Mouse (Mus musculus): Measurements from ENCODE around the gene Tshb. TPM values are rescaled to one million over a fixed set of nuclear protein-coding genes. Genes with fewer than 3 reads are reported as not detected.

Gene Tshb
- polyA plus RNA-seq, 1 experiment: not detected

- DNase-seq: no peak
- H3K36me3 ChIP-seq (ENCODE audit: control insufficient read depth, insufficient read depth, low read length): no peaks in the 10 kb centered on the region
- WGBS: 82% methylated on average over 3 of the region's 3 CpGs
- no peak overlapping the region for H3K4me3 ChIP-seq (ENCODE audit: insufficient read depth, low read depth, low read length)
- TF ChIP-seq CTCF (conservative IDR thresholded peaks at IDR 0.05; ENCODE audit: insufficient read depth, insufficient read length, low read depth, low read length) (no peak), POLR2A (IDR thresholded peaks at IDR 0.05; ENCODE audit: low read depth, low read length) (no peak)
- H3K27me3 ChIP-seq (replicated peaks; ENCODE audit: control insufficient read depth, insufficient read depth, low read length): no peaks in the 10 kb centered on the region
- no peak overlapping the region for H3K27ac ChIP-seq (ENCODE audit: insufficient read depth, low read depth, low read length)
- no peaks in the 10 kb centered on the region for H3K4me1 ChIP-seq (ENCODE audit: control insufficient read depth, insufficient read depth, low read length)
These were observed 22.3 kb downstream of the Tshb start for GRCm38 (mm10) chr3:102760236-102760635.

GRCm38 (mm10) chr3:102757019-102757418 is 25.5 kb downstream of the Tshb start:
- H3K27me3 ChIP-seq (replicated peaks; ENCODE audit: control insufficient read depth, insufficient read depth, low read length): no peaks in the 10 kb centered on the region
- no peak for DNase-seq
- H3K4me3 ChIP-seq (ENCODE audit: insufficient read depth, low read depth, low read length): no peak overlapping the region
- no peak overlapping the region for H3K27ac ChIP-seq (ENCODE audit: insufficient read depth, low read depth, low read length)
- H3K36me3 ChIP-seq (ENCODE audit: control insufficient read depth, insufficient read depth, low read length): no peaks in the 10 kb centered on the region
- H3K4me1 ChIP-seq (ENCODE audit: control insufficient read depth, insufficient read depth, low read length): no peaks in the 10 kb centered on the region
- TF ChIP-seq CTCF (conservative IDR thresholded peaks at IDR 0.05; ENCODE audit: insufficient read depth, insufficient read length, low read depth, low read length) (no peak), POLR2A (IDR thresholded peaks at IDR 0.05; ENCODE audit: low read depth, low read length) (no peak)
- WGBS: 84% methylated on average over 6 of the region's 6 CpGs

- 30% methylated on average over 1 of the region's 1 CpGs for WGBS
- no peaks in the 10 kb centered on the region for H3K27me3 ChIP-seq (replicated peaks; ENCODE audit: control insufficient read depth, insufficient read depth, low read length)
- H3K36me3 ChIP-seq (ENCODE audit: control insufficient read depth, insufficient read depth, low read length): no peaks in the 10 kb centered on the region
- H3K27ac ChIP-seq (ENCODE audit: insufficient read depth, low read depth, low read length): no peak overlapping the region
- no peaks in the 10 kb centered on the region for H3K4me1 ChIP-seq (ENCODE audit: control insufficient read depth, insufficient read depth, low read length)
- DNase-seq: peak; percentile 8
- H3K4me3 ChIP-seq (ENCODE audit: insufficient read depth, low read depth, low read length): no peak overlapping the region
- TF ChIP-seq POLR2A (IDR thresholded peaks at IDR 0.05; ENCODE audit: low read depth, low read length): no peak
- TF ChIP-seq CTCF (conservative IDR thresholded peaks at IDR 0.05; ENCODE audit: insufficient read depth, insufficient read length, low read depth, low read length): no peak
These were observed 26.7 kb downstream of the Tshb start for GRCm38 (mm10) chr3:102755801-102756200.

GRCm38 (mm10) chr3:102752457-102752856 is 30.1 kb downstream of the Tshb start:
- Histone ChIP-seq H3K27ac (ENCODE audit: insufficient read depth, low read depth, low read length) (no peak overlapping the region), H3K4me1 (ENCODE audit: control insufficient read depth, insufficient read depth, low read length) (no peaks in the 10 kb centered on the region), H3K4me3 (ENCODE audit: insufficient read depth, low read depth, low read length) (no peak overlapping the region), H3K27me3 (replicated peaks; ENCODE audit: control insufficient read depth, insufficient read depth, low read length) (no peaks in the 10 kb centered on the region), H3K36me3 (ENCODE audit: control insufficient read depth, insufficient read depth, low read length) (no peaks in the 10 kb centered on the region)
- TF ChIP-seq CTCF (conservative IDR thresholded peaks at IDR 0.05; ENCODE audit: insufficient read depth, insufficient read length, low read depth, low read length): no peak
- TF ChIP-seq POLR2A (IDR thresholded peaks at IDR 0.05; ENCODE audit: low read depth, low read length): no peak
- WGBS: 72% methylated on average over 5 of the region's 5 CpGs
- DNase-seq: no peak

- H3K4me3 ChIP-seq (ENCODE audit: insufficient read depth, low read depth, low read length): no peak overlapping the region
- no peaks in the 10 kb centered on the region for H3K27me3 ChIP-seq (replicated peaks; ENCODE audit: control insufficient read depth, insufficient read depth, low read length)
- TF ChIP-seq CTCF (conservative IDR thresholded peaks at IDR 0.05; ENCODE audit: insufficient read depth, insufficient read length, low read depth, low read length): no peak
- TF ChIP-seq POLR2A (IDR thresholded peaks at IDR 0.05; ENCODE audit: low read depth, low read length): no peak
- WGBS: 96% methylated on average over 4 of the region's 4 CpGs
- H3K4me1 ChIP-seq (ENCODE audit: control insufficient read depth, insufficient read depth, low read length): no peaks in the 10 kb centered on the region
- no peaks in the 10 kb centered on the region for H3K36me3 ChIP-seq (ENCODE audit: control insufficient read depth, insufficient read depth, low read length)
- no peak overlapping the region for H3K27ac ChIP-seq (ENCODE audit: insufficient read depth, low read depth, low read length)
- DNase-seq: no peak
These were observed 30.5 kb downstream of the Tshb start for GRCm38 (mm10) chr3:102752053-102752452.

GRCm38 (mm10) chr3:102751536-102751935 is 31.0 kb downstream of the Tshb start:
- Histone ChIP-seq H3K4me1 (ENCODE audit: control insufficient read depth, insufficient read depth, low read length) (no peaks in the 10 kb centered on the region), H3K27me3 (replicated peaks; ENCODE audit: control insufficient read depth, insufficient read depth, low read length) (no peaks in the 10 kb centered on the region), H3K36me3 (ENCODE audit: control insufficient read depth, insufficient read depth, low read length) (no peaks in the 10 kb centered on the region), H3K4me3 (ENCODE audit: insufficient read depth, low read depth, low read length) (no peak overlapping the region), H3K27ac (ENCODE audit: insufficient read depth, low read depth, low read length) (no peak overlapping the region)
- 93% methylated on average over 3 of the region's 3 CpGs for WGBS
- TF ChIP-seq POLR2A (IDR thresholded peaks at IDR 0.05; ENCODE audit: low read depth, low read length) (no peak), CTCF (conservative IDR thresholded peaks at IDR 0.05; ENCODE audit: insufficient read depth, insufficient read length, low read depth, low read length) (no peak)
- no peak for DNase-seq

GRCm38 (mm10) chr3:102751136-102751535 is 31.4 kb downstream of the Tshb start:
- DNase-seq: no peak
- Histone ChIP-seq H3K27me3 (replicated peaks; ENCODE audit: control insufficient read depth, insufficient read depth, low read length) (no peaks in the 10 kb centered on the region), H3K4me3 (ENCODE audit: insufficient read depth, low read depth, low read length) (no peak overlapping the region), H3K36me3 (ENCODE audit: control insufficient read depth, insufficient read depth, low read length) (no peaks in the 10 kb centered on the region), H3K27ac (ENCODE audit: insufficient read depth, low read depth, low read length) (no peak overlapping the region), H3K4me1 (ENCODE audit: control insufficient read depth, insufficient read depth, low read length) (no peaks in the 10 kb centered on the region)
- WGBS: 93% methylated on average over 5 of the region's 5 CpGs
- TF ChIP-seq CTCF (conservative IDR thresholded peaks at IDR 0.05; ENCODE audit: insufficient read depth, insufficient read length, low read depth, low read length) (no peak), POLR2A (IDR thresholded peaks at IDR 0.05; ENCODE audit: low read depth, low read length) (no peak)

GRCm38 (mm10) chr3:102748686-102749085 is 33.8 kb downstream of the Tshb start:
- no peak for DNase-seq
- Histone ChIP-seq H3K36me3 (ENCODE audit: control insufficient read depth, insufficient read depth, low read length) (no peaks in the 10 kb centered on the region), H3K4me3 (ENCODE audit: insufficient read depth, low read depth, low read length) (no peak overlapping the region), H3K27ac (ENCODE audit: insufficient read depth, low read depth, low read length) (no peak overlapping the region), H3K4me1 (ENCODE audit: control insufficient read depth, insufficient read depth, low read length) (no peaks in the 10 kb centered on the region), H3K27me3 (replicated peaks; ENCODE audit: control insufficient read depth, insufficient read depth, low read length) (no peaks in the 10 kb centered on the region)
- WGBS: 66% methylated on average over 5 of the region's 5 CpGs
- TF ChIP-seq CTCF (conservative IDR thresholded peaks at IDR 0.05; ENCODE audit: insufficient read depth, insufficient read length, low read depth, low read length): no peak
- TF ChIP-seq POLR2A (IDR thresholded peaks at IDR 0.05; ENCODE audit: low read depth, low read length): no peak

Data from kidney, adult 2 months (tissue).